Mouse (Mus musculus): ENCODE measurements at regions not wholly inside any gene's neighbourhood (a gene's known extent, or its start where the extent isn't known, plus 50 kb on each side); places are given as distances from the start of the nearest gene placed in this dataset.

DNA sequence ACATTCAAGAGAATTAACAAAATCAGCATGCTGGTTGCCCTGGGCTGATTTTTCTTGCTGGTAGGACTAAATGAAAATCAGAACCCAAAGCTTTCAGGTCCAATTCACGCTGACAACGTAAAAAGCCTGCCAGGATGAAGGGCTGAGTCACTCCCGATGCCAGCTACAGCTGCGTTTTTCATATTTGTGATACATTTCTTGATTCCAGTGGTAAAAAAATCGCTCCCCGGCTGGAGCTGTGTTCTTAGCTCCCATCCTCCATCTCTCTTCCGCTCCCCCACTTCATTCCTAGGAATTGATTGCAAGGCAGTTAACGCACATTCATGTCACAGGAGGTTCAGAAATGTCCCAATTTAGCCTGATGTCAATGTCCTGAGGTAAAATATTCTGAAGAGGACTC is 78.6 kb upstream of the Cand1 start:
- H3K27ac ChIP-seq (ENCODE audit: insufficient read depth, low read length) = no peak overlapping the region
- TF ChIP-seq POLR2A (IDR thresholded peaks at IDR 0.05; ENCODE audit: low read depth, low read length) = no peak
- no peak overlapping the region for H3K4me3 ChIP-seq (ENCODE audit: insufficient read depth, low read length)
- H3K4me1 ChIP-seq (ENCODE audit: control insufficient read depth, insufficient read depth, low read length) = no peaks in the 10 kb centered on the region

DNA sequence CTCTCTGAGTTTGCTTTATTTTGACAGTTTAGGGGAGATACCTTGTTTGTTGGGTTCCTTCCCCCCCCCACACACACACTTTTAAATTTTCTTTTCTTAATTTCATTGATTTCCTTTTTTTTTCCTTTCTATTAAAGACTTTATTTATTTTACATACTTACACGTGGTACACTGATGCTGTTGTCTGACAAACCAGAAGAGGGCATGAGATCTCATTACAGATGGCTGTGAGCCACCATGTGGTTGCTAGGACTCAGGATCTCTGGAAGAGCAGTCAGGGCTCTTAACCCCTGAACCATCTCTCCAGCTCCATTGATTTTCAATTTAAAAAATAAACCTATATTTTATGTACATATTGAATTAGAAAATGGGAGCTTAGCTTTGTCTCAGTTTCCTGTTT is 71.7 kb upstream of the Cand1 start:
- H3K4me1 ChIP-seq (ENCODE audit: control insufficient read depth, insufficient read depth, low read length) = no peaks in the 10 kb centered on the region
- no peak for TF ChIP-seq CTCF (IDR thresholded peaks at IDR 0.05; ENCODE audit: borderline replicate concordance, insufficient read depth, low read length)
- no peak for TF ChIP-seq POLR2A (IDR thresholded peaks at IDR 0.05; ENCODE audit: low read depth, low read length)
- H3K27ac ChIP-seq (ENCODE audit: insufficient read depth, low read length) = no peak overlapping the region
- no peak overlapping the region for H3K4me3 ChIP-seq (ENCODE audit: insufficient read depth, low read length)

DNA sequence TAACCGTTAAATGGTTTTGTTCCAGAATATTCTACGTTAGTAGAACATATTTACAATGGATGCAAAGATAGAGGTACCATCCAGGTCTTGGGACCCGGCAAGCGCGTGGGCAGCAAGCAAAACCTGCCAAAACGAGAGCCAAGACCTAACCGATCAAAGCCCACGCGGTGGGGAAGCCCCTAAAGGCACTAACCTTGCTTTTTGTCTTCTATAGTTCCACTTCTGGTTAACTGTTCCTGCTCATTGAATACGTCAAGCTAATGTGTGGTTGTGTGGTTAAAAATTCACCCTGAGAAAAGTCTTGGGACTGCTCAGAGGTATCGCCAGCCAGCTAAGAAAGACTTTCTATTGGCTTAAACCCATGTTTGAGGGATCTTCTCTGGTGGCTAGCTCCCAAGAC is 55.9 kb upstream of the Cand1 start:
- no peaks in the 10 kb centered on the region for H3K4me1 ChIP-seq (ENCODE audit: control insufficient read depth, insufficient read depth, low read length)
- H3K27ac ChIP-seq (ENCODE audit: insufficient read depth, low read length) = no peak overlapping the region
- H3K4me3 ChIP-seq (ENCODE audit: insufficient read depth, low read length) = no peak overlapping the region
- TF ChIP-seq POLR2A (IDR thresholded peaks at IDR 0.05; ENCODE audit: low read depth, low read length) (no peak), CTCF (IDR thresholded peaks at IDR 0.05; ENCODE audit: borderline replicate concordance, insufficient read depth, low read length) (no peak)

- no peaks in the 10 kb centered on the region for H3K4me1 ChIP-seq (ENCODE audit: control insufficient read depth, insufficient read depth, low read length)
- H3K4me3 ChIP-seq (ENCODE audit: insufficient read depth, low read length) = no peak overlapping the region
- TF ChIP-seq CTCF (IDR thresholded peaks at IDR 0.05; ENCODE audit: borderline replicate concordance, insufficient read depth, low read length) (peak; percentile 71; the same call in 1 of the 2 replicates), POLR2A (IDR thresholded peaks at IDR 0.05; ENCODE audit: low read depth, low read length) (no peak)
- no peak overlapping the region for H3K27ac ChIP-seq (ENCODE audit: insufficient read depth, low read length)
These were observed 54.7 kb upstream of the Cand1 start for GRCm38 (mm10) chr10:119294454-119295149.

DNA sequence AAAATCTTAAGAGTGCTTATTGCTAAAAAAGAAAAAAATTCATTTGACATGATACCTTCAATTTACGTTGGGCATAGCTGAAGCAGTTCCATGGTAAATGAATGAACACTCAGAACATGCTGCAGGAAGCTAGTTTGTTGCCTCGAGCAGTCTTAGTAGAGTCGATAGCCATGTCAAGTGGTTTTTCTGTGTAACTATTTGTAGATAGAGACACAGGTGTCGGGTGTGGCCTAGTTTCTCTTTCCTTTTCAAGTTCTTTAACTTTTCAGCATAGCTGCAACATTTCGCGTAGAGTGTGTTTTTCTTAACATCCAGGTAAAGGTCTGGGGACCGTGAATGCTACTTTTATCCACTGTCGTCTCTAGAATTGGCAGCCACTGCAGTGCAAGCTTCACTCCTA is 53.5 kb upstream of the Cand1 start:
- Histone ChIP-seq H3K4me3 (ENCODE audit: insufficient read depth, low read length) (no peak overlapping the region), H3K27ac (ENCODE audit: insufficient read depth, low read length) (no peak overlapping the region), H3K4me1 (ENCODE audit: control insufficient read depth, insufficient read depth, low read length) (no peaks in the 10 kb centered on the region)
- TF ChIP-seq POLR2A (IDR thresholded peaks at IDR 0.05; ENCODE audit: low read depth, low read length) (no peak), CTCF (IDR thresholded peaks at IDR 0.05; ENCODE audit: borderline replicate concordance, insufficient read depth, low read length) (no peak)

All from embryonic fibroblast, embryonic 13.5 days (primary cell).